ENCODE assay signal across 8 mouse cellular contexts in the genomic region with DNA sequence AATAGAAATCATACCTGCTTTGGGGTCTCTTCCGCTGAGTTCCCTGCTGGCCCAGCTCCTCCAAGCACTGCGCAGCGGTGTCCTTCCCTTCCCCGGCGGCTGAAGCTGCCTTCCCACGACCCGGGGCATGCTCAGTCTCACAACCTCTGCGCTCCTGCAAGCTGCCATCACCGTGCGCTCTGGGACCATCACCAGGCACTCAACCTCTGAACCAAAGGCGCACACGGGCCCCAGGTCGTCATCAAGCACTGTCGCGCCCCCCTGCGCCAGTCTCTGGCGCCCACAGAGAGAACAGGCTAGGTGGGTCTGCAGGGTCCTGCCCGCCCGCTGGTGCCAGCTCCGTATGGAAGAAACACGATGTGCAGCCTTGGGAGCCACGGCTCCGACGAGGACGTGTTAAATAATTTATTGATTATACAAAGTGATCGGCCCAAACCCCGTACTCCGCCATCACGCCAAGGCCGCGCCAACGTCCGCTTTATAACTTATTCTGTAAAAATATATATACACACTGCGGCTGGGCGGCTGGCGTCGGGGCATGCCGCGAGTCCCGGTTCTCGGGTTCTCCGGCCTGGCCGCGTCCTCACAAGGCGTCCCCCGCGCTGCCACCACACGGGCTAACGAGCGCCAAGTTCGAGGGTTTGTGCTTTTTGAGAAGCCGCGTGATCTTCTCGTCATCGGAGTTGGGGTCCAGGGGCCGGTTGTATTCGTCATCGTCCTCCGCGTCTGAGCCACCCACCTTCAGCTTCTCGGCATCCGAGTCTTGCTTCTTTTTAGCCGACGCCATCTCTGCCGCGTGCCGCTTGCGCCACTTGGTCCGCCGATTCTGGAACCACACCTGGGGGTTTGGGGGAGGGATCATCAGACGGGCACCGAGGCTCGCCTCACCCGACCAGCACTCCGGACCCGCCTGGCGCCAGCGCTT. TPM values are rescaled to one million over a fixed set of nuclear protein-coding genes. Genes with fewer than 3 reads are reported as not detected.
A peak's percentile ranks its signal among the peaks of the same experiment; 100 is the strongest.
DNase-seq lines count a peak whose midpoint lies in the region; ATAC-seq lines count a peak whose summit lies in the region.

No protein-coding gene starts in this region.

- peak overlapping the region; percentile 46 for H3K4me3 ChIP-seq in kidney, embryonic 16.5 days (ENCODE audit: low read length)
- peak overlapping the region; percentile 64 for H3K4me3 ChIP-seq in midbrain, embryonic 10.5 days

- no peaks in the 10 kb centered on the region for H3K9me3 ChIP-seq in kidney, embryonic 16.5 days (ENCODE audit: low read length)
- no peaks in the 10 kb centered on the region for H3K9me3 ChIP-seq in midbrain, embryonic 10.5 days (replicated peaks)

- peaks cover 33% of the 10 kb centered on the region for H3K4me1 ChIP-seq in kidney, embryonic 16.5 days (ENCODE audit: insufficient read depth, low read length)
- H3K4me1 ChIP-seq in midbrain, embryonic 10.5 days = peaks cover 79% of the 10 kb centered on the region

- peaks cover 87% of the 10 kb centered on the region for H3K27me3 ChIP-seq in kidney, embryonic 16.5 days (ENCODE audit: insufficient read depth, low read length)
- H3K27me3 ChIP-seq in midbrain, embryonic 10.5 days (ENCODE audit: low read depth, poor library complexity, severe bottlenecking) = peaks cover 100% of the 10 kb centered on the region

- H3K9ac ChIP-seq in kidney, embryonic 16.5 days (replicated peaks; ENCODE audit: low read length) = no peak overlapping the region

- ATAC-seq in kidney, embryonic 16.5 days (ENCODE audit: low FRiP score, low TSS enrichment) = no peak
- no peak for ATAC-seq in megakaryocyte progenitor cell, adult 5-6 weeks (replicated peaks; ENCODE audit: poor library complexity)

- H3K36me3 ChIP-seq in kidney, embryonic 16.5 days (ENCODE audit: insufficient read depth, low read length) = peaks cover 11% of the 10 kb centered on the region; the same call in 1 of the 2 replicates
- H3K36me3 ChIP-seq in midbrain, embryonic 10.5 days = peaks cover 35% of the 10 kb centered on the region

- no peak for DNase-seq in kidney, adult 9 months
- DNase-seq in embryo, embryonic 10 days (ENCODE audit: low spot score) = peak; percentile 59
- peak; percentile 30 to 38 for DNase-seq in heart, postnatal 10 days
- peak; percentile 52 for DNase-seq in midbrain, embryonic 10.5 days (ENCODE audit: low spot score)
- DNase-seq in spleen, adult 12 weeks (ENCODE audit: low spot score) = no peak
- DNase-seq in spleen, postnatal 14 days (ENCODE audit: low spot score in 2 of 2) = no peak

- no peak overlapping the region for H3K27ac ChIP-seq in kidney, embryonic 16.5 days (ENCODE audit: low read length)
- H3K27ac ChIP-seq in midbrain, embryonic 10.5 days (replicated peaks) = peak overlapping the region; percentile 87

- peak overlapping the region; percentile 59 for H3K4me2 ChIP-seq in kidney, embryonic 16.5 days (replicated peaks; ENCODE audit: low read depth, low read length)

- intact Hi-C loops in heart, postnatal 10 days (cut with DNase I) = loop anchor here (5.0 kb wide), 1 partner anchor 279 kb away; no protein-coding TSS in a partner anchor

- under 1% methylated on average over 78 of the region's 78 CpGs for WGBS in kidney, embryonic 16.5 days
- WGBS in midbrain, embryonic 10.5 days = under 1% methylated on average over 78 of the region's 78 CpGs

RNA-seq across cellular contexts. Expression of a gene that starts 1.5 kb away (rescaled TPM):
- polyA plus RNA-seq in kidney, embryonic 16.5 days (2015; fragmentation: Nextera tagmentation; extraction: Ambion mirVana) = not detected in 2 replicates
- total RNA-seq in heart, postnatal 10 days (2021) = under 1 TPM in 1 of 2 experiments, not detected in 1; 0.26 TPM
- polyA plus RNA-seq in midbrain, embryonic 10.5 days (2016; fragmentation: Nextera tagmentation; extraction: Ambion mirVana) = 60.2 and 87.1 TPM in 2 replicates
- not detected in 2 replicates for total RNA-seq in megakaryocyte progenitor cell, adult 5-6 weeks (2015)
- not detected in 2 replicates for total RNA-seq in megakaryocyte progenitor cell, adult 5-6 weeks (2017)

Comparison
In these comparisons a context has a peak if more than half of its experiments do, and no peak if none do; other contexts are left out.
1. DNase-seq: peak in embryo, embryonic 10 days (single experiment), heart, postnatal 10 days (2 of 2) and midbrain, embryonic 10.5 days (single experiment); none in kidney, adult 9 months (single experiment), spleen, adult 12 weeks (single experiment) and spleen, postnatal 14 days (0 of 2).